Comparison of ENCODE assay signal across 23 mouse cellular contexts in the genomic region with DNA sequence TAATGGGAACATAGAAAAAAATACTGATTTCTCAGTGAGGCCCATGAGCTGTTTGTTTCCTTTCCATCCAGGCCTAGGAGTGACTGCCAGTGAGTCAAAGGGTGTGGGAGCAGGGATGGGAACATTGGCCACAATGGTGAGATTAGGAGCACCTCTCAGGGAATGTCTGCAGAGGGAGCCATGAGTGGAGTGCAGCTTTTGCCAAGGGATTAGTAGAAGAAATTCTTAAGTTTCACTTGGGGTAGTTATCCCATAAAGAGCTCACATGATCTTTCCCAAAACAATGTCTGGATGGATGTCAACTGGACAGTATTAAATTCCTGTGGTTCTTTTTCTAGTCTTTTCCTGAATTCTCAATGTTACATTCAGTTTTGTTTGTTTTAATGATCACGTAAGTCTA.
DNase-seq lines count a peak whose midpoint lies in the region; ATAC-seq and TF ChIP-seq lines count a peak whose summit lies in the region.
"Had no signal": no experiment of that assay in that cellular context is flagged by ENCODE, and none has a peak within 500 bp of the region (broad histone marks: within the 10 kb centered on the region; RNA-seq: fewer than 3 reads in every experiment).

No protein-coding gene starts in this region.

- H3K27me3 ChIP-seq in embryonic facial prominence, embryonic 14.5 days (replicated peaks; ENCODE audit: control insufficient read depth, insufficient read depth, low read length): no peaks in the 10 kb centered on the region
- no peaks in the 10 kb centered on the region for H3K27me3 ChIP-seq in embryonic facial prominence, embryonic 10.5 days (replicated peaks; ENCODE audit: low read depth, poor library complexity, severe bottlenecking)
- H3K27me3 ChIP-seq in heart, embryonic 10.5 days (ENCODE audit: insufficient read depth, poor library complexity, severe bottlenecking): no peaks in the 10 kb centered on the region
- H3K27me3 ChIP-seq in limb, embryonic 14.5 days (ENCODE audit: control insufficient read depth, insufficient read depth, low read length): no peaks in the 10 kb centered on the region
- no peaks in the 10 kb centered on the region for H3K27me3 ChIP-seq in hindbrain, embryonic 13.5 days
- H3K27me3 ChIP-seq in forebrain, postnatal 0 days (ENCODE audit: insufficient read depth, low read length): no peaks in the 10 kb centered on the region
- H3K27me3 ChIP-seq: CH12.LX; forebrain, embryonic 13.5 days; hindbrain, embryonic 15.5 days; liver, embryonic 13.5 days; lung, embryonic 15.5 days had no signal

- intact Hi-C loops in heart, postnatal 25 days (cut with DNase I): no loop called here

- ATAC-seq in embryonic facial prominence, embryonic 14.5 days (ENCODE audit: low read depth): no peak
- ATAC-seq in limb, embryonic 14.5 days (ENCODE audit: low FRiP score, low read depth): no peak
- no peak for ATAC-seq in hindbrain, embryonic 13.5 days (ENCODE audit: low FRiP score)
- no peak for ATAC-seq in forebrain, postnatal 0 days
- ATAC-seq: forebrain, embryonic 13.5 days; intestine, embryonic 16.5 days had no signal

- peaks cover 4% of the 10 kb centered on the region; the same call in 1 of the 2 replicates for H3K4me1 ChIP-seq in embryonic facial prominence, embryonic 14.5 days (ENCODE audit: control insufficient read depth, insufficient read depth, low read length)
- peaks cover 12% of the 10 kb centered on the region for H3K4me1 ChIP-seq in embryonic facial prominence, embryonic 10.5 days
- H3K4me1 ChIP-seq in heart, embryonic 10.5 days: no peaks in the 10 kb centered on the region
- 0 out of 2 replicates have a peak, but pooled peaks cover 3% of the 10 kb centered on the region for H3K4me1 ChIP-seq in limb, embryonic 14.5 days (ENCODE audit: control insufficient read depth, insufficient read depth, low read length)
- H3K4me1 ChIP-seq in hindbrain, embryonic 13.5 days (replicated peaks): no peaks in the 10 kb centered on the region
- no peaks in the 10 kb centered on the region for H3K4me1 ChIP-seq in forebrain, postnatal 0 days (ENCODE audit: insufficient read depth)
- H3K4me1 ChIP-seq: hindbrain, embryonic 15.5 days; liver, embryonic 13.5 days; lung, embryonic 15.5 days had no signal

- TF ChIP-seq CTCF in forebrain, postnatal 0 days (IDR thresholded peaks at IDR 0.05; ENCODE audit: low read depth): no peak

- DNase-seq in embryonic facial prominence, embryonic 14.5 days (ENCODE audit: low spot score): peak; percentile 33
- DNase-seq in embryonic facial prominence, embryonic 10.5 days (ENCODE audit: low spot score): no peak
- peak; percentile 28 for DNase-seq in heart, postnatal 25 days (ENCODE audit: low spot score)
- no peak for DNase-seq in heart, embryonic 10.5 days (ENCODE audit: low spot score)
- DNase-seq in NIH3T3 (ENCODE audit: low read depth): peak; percentile 52
- peak; percentile 6 for DNase-seq in limb, embryonic 14.5 days (ENCODE audit: low spot score)
- no peak for DNase-seq in forebrain, postnatal 0 days
- DNase-seq: adrenal gland, adult 8-10 months; cerebellum, adult 11 months; cerebellum, postnatal 25 days; embryo, embryonic 11 days; kidney, postnatal 36 days; left cerebral cortex, postnatal 4 days; liver, embryonic 13.5 days; thymus, postnatal 14 days had no signal

- H3K9ac ChIP-seq in embryonic facial prominence, embryonic 14.5 days (ENCODE audit: low read depth, low read length): no peak overlapping the region
- no peak overlapping the region for H3K9ac ChIP-seq in limb, embryonic 14.5 days (ENCODE audit: low read depth, low read length, severe bottlenecking)
- H3K9ac ChIP-seq in hindbrain, embryonic 13.5 days: no peak overlapping the region
- no peak overlapping the region for H3K9ac ChIP-seq in forebrain, postnatal 0 days
- H3K9ac ChIP-seq: forebrain, embryonic 13.5 days; hindbrain, embryonic 15.5 days; liver, embryonic 13.5 days; lung, embryonic 15.5 days had no signal

- no peak for TF ChIP-seq POLR2A in limb, embryonic 14.5 days (IDR thresholded peaks at IDR 0.05; ENCODE audit: borderline replicate concordance, extremely low read depth, insufficient read depth, insufficient read length)

- H3K4me3 ChIP-seq in embryonic facial prominence, embryonic 14.5 days (ENCODE audit: low read depth, low read length): no peak overlapping the region
- no peak overlapping the region for H3K4me3 ChIP-seq in embryonic facial prominence, embryonic 10.5 days
- no peak overlapping the region for H3K4me3 ChIP-seq in heart, embryonic 10.5 days
- H3K4me3 ChIP-seq in limb, embryonic 14.5 days (replicated peaks; ENCODE audit: low read length): no peak overlapping the region
- H3K4me3 ChIP-seq in hindbrain, embryonic 13.5 days: no peak overlapping the region
- no peak overlapping the region for H3K4me3 ChIP-seq in forebrain, postnatal 0 days (ENCODE audit: low read depth, low read length)
- H3K4me3 ChIP-seq: forebrain, embryonic 13.5 days; hindbrain, embryonic 15.5 days; liver, embryonic 13.5 days; lung, embryonic 15.5 days had no signal

- 49% methylated on average over 1 of the region's 1 CpGs for WGBS in embryonic facial prominence, embryonic 14.5 days
- 93% methylated on average over 1 of the region's 1 CpGs for WGBS in embryonic facial prominence, embryonic 10.5 days
- WGBS in heart, embryonic 10.5 days: 93% methylated on average over 1 of the region's 1 CpGs
- 60% methylated on average over 1 of the region's 1 CpGs for WGBS in limb, embryonic 14.5 days
- WGBS in hindbrain, embryonic 13.5 days: 95% methylated on average over 1 of the region's 1 CpGs
- WGBS in forebrain, postnatal 0 days: 91% methylated on average over 1 of the region's 1 CpGs

- H3K4me2 ChIP-seq in embryonic facial prominence, embryonic 14.5 days (ENCODE audit: low read depth, low read length): no peak overlapping the region
- no peak overlapping the region for H3K4me2 ChIP-seq in limb, embryonic 14.5 days (replicated peaks; ENCODE audit: low read depth, low read length, severe bottlenecking)
- H3K4me2 ChIP-seq in hindbrain, embryonic 13.5 days: no peak overlapping the region
- no peak overlapping the region for H3K4me2 ChIP-seq in forebrain, postnatal 0 days (ENCODE audit: low read depth)
- H3K4me2 ChIP-seq: forebrain, embryonic 13.5 days; hindbrain, embryonic 15.5 days; liver, embryonic 13.5 days; lung, embryonic 15.5 days; midbrain, embryonic 11.5 days had no signal

- H3K27ac ChIP-seq in embryonic facial prominence, embryonic 14.5 days (replicated peaks; ENCODE audit: low read depth, low read length): no peak overlapping the region; the same call in 1 of the 2 replicates
- H3K27ac ChIP-seq in embryonic facial prominence, embryonic 10.5 days (replicated peaks): no peak overlapping the region
- H3K27ac ChIP-seq in heart, embryonic 10.5 days: no peak overlapping the region
- H3K27ac ChIP-seq in limb, embryonic 14.5 days (replicated peaks; ENCODE audit: low read depth, low read length): no peak overlapping the region
- H3K27ac ChIP-seq in hindbrain, embryonic 13.5 days: no peak overlapping the region
- no peak overlapping the region for H3K27ac ChIP-seq in forebrain, postnatal 0 days (ENCODE audit: low read depth, low read length)
- H3K27ac ChIP-seq: forebrain, embryonic 13.5 days; hindbrain, embryonic 15.5 days; liver, embryonic 13.5 days; lung, embryonic 15.5 days; macrophage had no signal

- peaks cover 19% of the 10 kb centered on the region for H3K36me3 ChIP-seq in embryonic facial prominence, embryonic 14.5 days (ENCODE audit: control insufficient read depth, insufficient read depth, low read length)
- peaks cover 36% of the 10 kb centered on the region for H3K36me3 ChIP-seq in embryonic facial prominence, embryonic 10.5 days (replicated peaks)
- H3K36me3 ChIP-seq in heart, embryonic 10.5 days: peaks cover 59% of the 10 kb centered on the region
- peaks cover 15% of the 10 kb centered on the region for H3K36me3 ChIP-seq in limb, embryonic 14.5 days (ENCODE audit: control insufficient read depth, insufficient read depth, low read length)
- H3K36me3 ChIP-seq in hindbrain, embryonic 13.5 days: no peaks in the 10 kb centered on the region
- H3K36me3 ChIP-seq in forebrain, postnatal 0 days (ENCODE audit: insufficient read depth): no peaks in the 10 kb centered on the region
- H3K36me3 ChIP-seq: hindbrain, embryonic 15.5 days had no signal

- H3K9me3 ChIP-seq in embryonic facial prominence, embryonic 14.5 days (ENCODE audit: control insufficient read depth, low read length): no peaks in the 10 kb centered on the region
- H3K9me3 ChIP-seq in embryonic facial prominence, embryonic 10.5 days: no peaks in the 10 kb centered on the region
- H3K9me3 ChIP-seq in heart, embryonic 10.5 days: no peaks in the 10 kb centered on the region
- H3K9me3 ChIP-seq in limb, embryonic 14.5 days (ENCODE audit: control insufficient read depth, low read length): no peaks in the 10 kb centered on the region
- H3K9me3 ChIP-seq in hindbrain, embryonic 13.5 days: no peaks in the 10 kb centered on the region
- no peaks in the 10 kb centered on the region for H3K9me3 ChIP-seq in forebrain, postnatal 0 days (ENCODE audit: low read length)
- H3K9me3 ChIP-seq: forebrain, embryonic 13.5 days; hindbrain, embryonic 15.5 days; liver, embryonic 13.5 days; lung, embryonic 15.5 days had no signal

Comparison
In these comparisons a context has a peak if more than half of its experiments do, and no peak if none do; other contexts are left out.
1. DNase-seq: peak in embryonic facial prominence, embryonic 14.5 days (single experiment), heart, postnatal 25 days (single experiment), NIH3T3 (single experiment) and limb, embryonic 14.5 days (single experiment); none in embryonic facial prominence, embryonic 10.5 days (single experiment), heart, embryonic 10.5 days (single experiment) and forebrain, postnatal 0 days (single experiment).